Mouse (Mus musculus): ENCODE data around the gene Castor1.

The Castor1 gene

DNA sequence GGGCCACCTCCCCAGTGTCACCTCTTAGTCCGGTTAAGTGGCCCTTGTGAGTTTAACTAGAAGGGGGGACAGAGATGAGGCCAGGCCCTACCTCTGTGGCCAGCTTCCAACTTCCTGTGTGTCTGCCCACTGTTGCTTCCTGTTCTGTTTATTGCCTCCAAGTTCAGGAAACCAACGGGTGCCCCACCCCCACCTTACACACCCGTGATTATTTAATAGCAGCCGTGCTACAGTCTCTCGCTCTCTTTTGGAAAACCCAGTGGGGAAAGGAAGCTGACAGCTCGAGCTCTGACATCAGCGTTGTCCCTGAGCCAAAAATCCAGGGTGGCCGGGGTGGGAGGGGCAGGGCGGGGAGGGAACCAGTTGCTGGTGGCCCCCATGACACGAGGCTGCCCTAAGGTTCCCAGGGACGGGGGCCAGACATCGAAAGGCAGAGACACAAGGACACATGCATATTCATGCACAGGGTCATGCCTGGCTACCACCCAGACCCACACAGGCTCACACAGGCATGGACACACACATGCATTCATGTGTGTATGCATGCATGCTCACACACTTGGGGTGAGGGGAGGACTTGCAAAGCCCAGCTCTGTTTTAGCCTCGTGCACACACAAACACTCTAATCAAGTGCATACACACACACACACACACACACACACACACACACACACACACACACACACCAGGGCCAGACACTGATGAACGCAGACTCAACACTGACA lies 42.6 kb downstream of the Castor1 start:
- peak; percentile 86 for DNase-seq (ENCODE audit: extremely low read depth, insufficient read length, low spot score)

DNA sequence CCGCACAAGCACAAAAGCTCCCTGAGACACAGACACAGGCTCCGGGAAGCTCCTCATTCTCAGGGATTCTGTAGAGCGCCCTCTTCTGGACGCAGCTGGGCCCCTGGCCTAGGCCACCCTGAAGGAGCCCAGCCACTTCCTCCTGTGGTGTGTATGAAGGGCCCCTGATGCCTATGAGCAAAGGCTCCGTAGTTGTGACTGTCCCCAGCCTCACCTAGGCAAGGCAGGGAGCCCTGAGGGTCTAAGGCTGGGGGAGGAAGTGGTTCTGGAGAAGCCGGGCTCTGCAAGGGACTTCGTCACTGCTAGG lies 43.1 kb downstream of the Castor1 start:
- peak; percentile 85 for DNase-seq (ENCODE audit: extremely low read depth, insufficient read length, low spot score)

DNA sequence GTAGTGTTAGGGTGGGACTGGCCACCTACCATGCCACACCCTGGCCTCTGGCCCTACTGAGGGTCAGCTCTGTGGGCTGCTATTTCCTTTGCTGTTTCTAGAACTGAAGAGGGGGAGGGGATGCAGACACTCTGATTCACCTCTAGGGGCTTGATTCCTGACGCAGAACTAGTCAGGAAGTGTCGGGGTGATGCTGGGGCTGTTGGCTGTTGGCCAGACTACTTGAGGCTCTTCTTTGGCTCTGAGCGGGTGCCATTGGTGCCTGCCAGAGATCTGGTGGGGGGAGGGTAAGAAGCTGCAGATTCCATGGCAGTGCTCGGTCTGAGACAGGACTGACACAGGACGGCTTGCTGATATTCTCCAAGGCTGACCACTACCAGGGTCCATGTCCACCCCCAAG lies 43.9 kb downstream of the Castor1 start:
- DNase-seq (ENCODE audit: extremely low read depth, insufficient read length, low spot score) = peak; percentile 76

DNA sequence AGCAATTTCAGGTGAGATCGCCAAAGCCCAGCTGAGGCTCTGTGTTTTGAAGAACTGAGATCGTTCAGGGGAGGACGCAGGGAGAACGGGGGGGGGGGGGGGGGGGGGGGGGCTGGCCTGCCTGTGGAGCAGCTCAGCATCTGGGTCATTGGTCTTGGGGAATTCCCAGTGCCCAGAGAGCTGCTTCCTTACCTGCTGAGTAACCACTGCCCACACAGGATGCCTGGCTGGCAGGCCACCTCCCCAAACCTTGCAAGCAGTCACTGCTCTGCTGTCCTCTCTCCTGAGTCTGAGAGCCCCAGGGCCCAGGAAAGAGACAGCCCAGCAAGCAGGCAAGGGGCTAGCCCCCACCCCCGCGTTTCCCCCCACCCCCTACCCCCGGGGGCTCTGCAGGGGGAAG lies 44.8 kb downstream of the Castor1 start:
- peak; percentile 56 for DNase-seq (ENCODE audit: extremely low read depth, insufficient read length, low spot score)

DNA sequence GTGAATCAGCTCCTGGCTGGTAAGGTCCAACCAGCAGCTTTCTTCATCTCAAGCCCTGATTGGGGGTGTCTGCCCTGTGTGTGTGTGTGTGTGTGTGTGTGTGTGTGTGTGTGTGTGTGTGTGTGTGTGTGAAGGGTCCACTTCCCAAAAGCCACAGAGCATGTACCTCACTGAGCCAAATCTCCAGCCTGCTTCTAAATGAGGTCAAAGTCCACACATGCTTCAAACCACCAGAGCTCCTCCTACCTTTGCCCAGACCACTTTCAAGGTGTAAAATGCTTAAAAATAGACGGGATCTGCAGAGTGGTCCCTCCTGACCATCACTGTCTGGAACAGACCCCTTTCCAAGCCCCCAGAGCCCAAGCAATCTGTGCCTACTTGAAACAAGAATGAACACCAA lies 45.3 kb downstream of the Castor1 start:
- no peak for DNase-seq (ENCODE audit: extremely low read depth, insufficient read length, low spot score)

DNA sequence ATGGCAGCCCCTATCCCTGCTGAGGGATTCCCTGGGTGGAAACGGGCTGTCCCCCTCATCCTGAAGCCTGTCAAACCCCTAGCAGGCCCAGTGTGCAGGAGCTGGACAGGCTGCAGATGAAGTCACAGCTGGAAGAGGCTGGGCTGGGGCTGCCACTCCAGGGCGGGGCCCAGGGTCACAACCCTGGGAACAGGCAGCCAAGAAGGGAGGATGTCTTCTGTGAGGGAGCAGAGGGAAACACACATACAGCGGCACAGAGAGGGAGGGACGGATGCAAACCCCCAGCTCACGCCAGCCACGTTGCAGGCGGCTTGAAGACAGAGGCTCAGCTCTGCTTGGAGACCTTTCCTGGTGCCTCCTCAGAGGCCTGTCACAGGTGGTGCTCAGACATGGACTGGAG lies 46.0 kb downstream of the Castor1 start:
- peak; percentile 84 for DNase-seq (ENCODE audit: extremely low read depth, insufficient read length, low spot score)

DNA sequence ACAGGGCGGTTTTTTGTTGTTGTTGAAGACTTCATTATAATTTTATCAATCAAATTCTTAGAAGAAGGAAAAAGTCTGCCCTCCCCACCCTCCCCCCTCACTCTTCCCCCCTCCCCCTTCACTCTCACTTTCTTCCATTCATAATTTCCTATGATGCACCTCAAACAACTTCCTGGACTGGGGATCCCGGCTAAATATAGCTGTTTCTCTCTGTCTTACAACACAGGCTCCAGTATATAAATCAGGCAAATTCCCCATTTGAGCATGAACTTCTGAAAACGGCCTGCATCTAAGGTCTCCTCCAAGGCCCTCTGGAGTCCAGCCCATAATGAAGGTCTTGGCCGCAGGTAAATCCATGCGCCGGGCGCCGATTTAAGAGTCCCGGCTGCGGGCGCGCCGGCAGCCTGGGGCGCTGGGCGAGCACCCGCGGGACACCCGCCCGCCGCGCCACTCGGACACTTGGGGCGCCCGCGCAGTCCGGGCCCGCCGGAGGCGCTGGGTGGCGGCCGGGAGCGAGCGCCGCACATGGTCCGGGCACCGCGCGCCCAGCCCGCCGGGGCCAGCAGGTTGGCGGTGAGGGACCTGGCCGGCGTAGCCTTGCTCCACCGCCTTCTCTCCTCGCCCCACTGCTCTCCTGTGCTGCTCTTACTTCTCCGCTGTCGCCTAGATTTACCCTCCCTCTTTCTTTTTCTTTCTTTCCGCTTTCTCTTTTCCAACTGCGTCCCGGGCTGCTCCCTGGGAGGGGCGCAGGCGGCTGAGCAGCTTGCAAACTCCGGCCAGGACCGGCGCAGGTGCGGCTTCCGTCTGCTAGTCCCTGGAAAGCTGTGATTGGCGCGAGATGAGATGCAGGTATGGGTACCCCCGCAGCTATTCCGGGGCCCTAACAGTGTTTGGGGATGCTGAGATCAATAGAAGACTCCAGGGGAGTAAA lies 48.5 kb downstream of the Castor1 start:
- peak; percentile 83 for DNase-seq (ENCODE audit: extremely low read depth, insufficient read length, low spot score)

DNA sequence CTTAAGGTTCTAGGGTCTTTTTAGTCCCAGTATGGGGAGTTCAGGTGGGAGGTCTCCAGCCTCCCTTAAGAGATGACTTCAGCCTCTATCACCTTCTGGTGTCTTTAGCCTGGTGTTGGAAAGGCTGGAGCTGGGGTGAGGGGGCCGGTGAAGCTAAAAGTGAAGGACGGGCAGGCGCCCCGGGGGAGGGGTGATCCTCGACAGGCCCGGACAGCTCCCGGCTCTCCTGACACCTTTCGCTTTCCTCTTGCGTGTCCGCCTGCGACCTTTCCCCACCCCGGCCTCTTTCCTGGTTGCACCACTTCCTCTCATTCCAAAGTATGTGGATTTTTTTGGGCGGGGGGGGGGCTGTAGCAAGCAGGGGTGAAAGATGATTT lies 49.2 kb downstream of the Castor1 start:
- DNase-seq (ENCODE audit: extremely low read depth, insufficient read length, low spot score) = no peak

DNA sequence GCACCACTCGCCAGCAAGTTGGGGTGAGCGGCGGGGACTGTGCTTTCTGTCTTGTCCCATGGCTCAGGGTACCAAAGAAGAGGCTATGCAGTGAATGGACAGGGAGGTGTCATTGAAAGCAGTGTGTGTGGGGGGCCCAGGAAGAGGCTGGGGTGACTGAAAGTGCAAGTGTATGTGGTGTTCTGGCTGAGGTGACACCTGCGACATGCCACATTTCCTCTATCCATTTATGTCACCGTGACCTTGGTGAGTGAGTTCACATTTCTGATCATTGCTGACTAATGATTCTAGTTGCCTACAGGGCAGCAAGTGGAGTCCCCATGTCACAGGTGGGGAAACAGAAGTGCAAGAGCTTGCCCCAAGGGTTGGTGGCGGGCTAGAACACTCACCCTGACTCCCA lies 50.5 kb downstream of the Castor1 start:
- no peak for DNase-seq (ENCODE audit: extremely low read depth, insufficient read length, low spot score)

DNA sequence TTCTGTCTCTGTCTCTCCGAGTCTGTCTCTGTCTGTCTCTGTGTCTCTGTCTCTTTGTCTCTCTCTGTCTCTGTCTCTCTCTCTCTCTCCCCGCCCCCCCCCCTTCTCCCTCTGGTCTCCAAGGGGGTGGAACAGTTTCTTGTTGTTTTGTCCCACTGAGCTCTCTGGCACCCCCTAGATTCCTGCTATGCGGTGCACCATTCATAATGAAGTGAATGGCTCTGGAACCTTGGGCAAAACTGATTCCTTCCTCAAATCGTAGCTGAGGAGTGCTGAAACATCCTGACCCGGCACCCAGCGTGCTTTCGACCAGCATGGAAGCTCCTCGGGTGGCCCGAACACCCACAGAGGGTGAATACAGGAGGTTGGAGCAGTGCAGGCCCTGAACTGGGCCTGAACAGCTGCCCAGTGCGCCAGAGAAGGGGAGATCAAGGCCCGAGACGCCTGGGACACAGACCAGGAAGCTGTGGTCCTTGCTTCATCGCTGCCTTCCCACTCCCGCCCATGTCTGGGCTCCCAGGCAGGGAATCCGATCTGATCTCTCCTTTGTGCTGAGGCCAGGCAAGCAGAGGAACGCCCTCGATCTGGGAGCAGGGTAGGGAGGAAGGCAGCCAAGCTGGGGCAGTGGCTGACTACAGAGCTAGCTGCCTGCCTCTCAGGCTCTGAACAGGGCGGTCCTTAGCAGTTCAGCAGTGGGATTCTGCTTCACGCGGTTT lies 52.9 kb downstream of the Castor1 start:
- no peak for DNase-seq (ENCODE audit: extremely low read depth, insufficient read length, low spot score)

DNA sequence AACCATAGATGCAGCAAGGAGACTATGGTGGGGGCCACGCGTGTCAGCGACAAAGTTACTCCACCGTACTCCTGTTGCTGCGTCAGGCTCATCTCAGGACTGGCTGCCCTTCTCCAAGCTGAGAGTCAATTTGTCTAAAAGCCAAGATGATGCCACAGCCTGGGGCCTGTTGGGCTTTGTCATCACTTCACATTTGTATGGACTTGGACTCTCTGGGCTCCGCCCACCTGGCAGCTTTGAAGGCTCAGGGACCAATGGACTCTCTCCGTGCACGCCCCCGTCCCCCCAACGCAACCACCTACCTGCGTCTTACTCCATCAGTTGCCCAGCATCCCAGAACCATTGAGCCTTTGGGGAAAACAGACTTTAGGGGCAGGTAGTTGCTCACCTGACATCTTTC lies 53.5 kb downstream of the Castor1 start:
- DNase-seq (ENCODE audit: extremely low read depth, insufficient read length, low spot score) = no peak
